Mouse (Mus musculus) midbrain, embryonic 14.5 days (tissue): Measurements from ENCODE around the gene S1pr2. TPM values are rescaled to one million over a fixed set of nuclear protein-coding genes. Genes with fewer than 3 reads are reported as not detected.

Source experiments
- ATAC-seq: fragments of 200-750 bp; cut with Nextera tagmentation; 2 replicates; pipeline ENCODE4 v1.8.0; 2017; ENCODE audit warnings: moderate number of reproducible peaks, moderate library complexity; ENCODE audit not compliant: low FRiP score, low TSS enrichment
- DNase-seq: peaks from one replicate; pipeline ENCODE4 v3.0.0-alpha.2; 2015
- H3K27ac ChIP-seq: fragments of 300-500 bp; sonication (generic); replicated peaks from 2 replicates; pipeline ENCODE4 v1.5.1; 2014; ENCODE audit warnings: mild to moderate bottlenecking, low read depth, low read length, moderate library complexity
- H3K27me3 ChIP-seq: fragments of 300-500 bp; sonication (generic); 2 replicates; pipeline ENCODE4 v1.6.1; 2014; ENCODE audit warnings: low read length, control low read depth, mixed read lengths; ENCODE audit not compliant: control insufficient read depth, insufficient read depth
- H3K36me3 ChIP-seq: fragments of 300-500 bp; sonication (generic); 2 replicates; pipeline ENCODE4 v1.6.1; 2014; ENCODE audit warnings: low read length, control low read depth; ENCODE audit not compliant: control insufficient read depth, insufficient read depth
- H3K4me1 ChIP-seq: fragments of 300-500 bp; sonication (generic); 2 replicates; pipeline ENCODE4 v1.6.1; 2014; ENCODE audit warnings: mild to moderate bottlenecking, antibody characterized with exemption, low read length, control low read depth; ENCODE audit not compliant: control insufficient read depth, insufficient read depth
- H3K4me2 ChIP-seq: fragments of 300-500 bp; sonication (generic); 2 replicates; pipeline ENCODE4 v1.6.1; 2014; ENCODE audit warnings: mild to moderate bottlenecking, low read length, moderate library complexity
- H3K4me3 ChIP-seq: fragments of 300-500 bp; sonication (generic); replicated peaks from 2 replicates; pipeline ENCODE4 v1.5.1; 2014; ENCODE audit warnings: low read depth, low read length
- H3K9ac ChIP-seq: fragments of 300-500 bp; sonication (generic); replicated peaks from 2 replicates; pipeline ENCODE4 v1.6.1; 2014; ENCODE audit warnings: mild to moderate bottlenecking, low read length, moderate library complexity
- H3K9me3 ChIP-seq: fragments of 300-500 bp; sonication (generic); 2 replicates; pipeline ENCODE4 v1.6.1; 2016; ENCODE audit warnings: low read length, control low read depth, mixed read lengths; ENCODE audit not compliant: control insufficient read depth
- WGBS: fragments of 180-500 bp; shearing (Covaris S2); extraction: QIAGEN DNeasy Blood & Tissue Kit; methylation state at CpG from one replicate; pipeline ENCODE4 v1.1.7; 2014; 5-methylcytosine and 5-hydroxymethylcytosine counted together
- polyA plus RNA-seq: library from polyadenylated mRNA; unstranded; fragments of >200 nt; fragmentation: Nextera tagmentation; extraction: Ambion mirVana; gene quantifications from 2 replicates; pipeline ENCODE4 v1.2.1, GENCODE M21; 2014

The S1pr2 gene
- polyA plus RNA-seq, 1 experiment from 2014 or later = 10.8 TPM

GRCm38 (mm10) chr9:20991587-20991986 is 15.0 kb upstream of the S1pr2 start:
- 95% methylated on average over 4 of the region's 4 CpGs for WGBS
- Histone ChIP-seq H3K27ac (no peak overlapping the region), H3K9me3 (no peaks in the 10 kb centered on the region), H3K4me3 (no peak overlapping the region), H3K36me3 (no peaks in the 10 kb centered on the region), H3K27me3 (no peaks in the 10 kb centered on the region), H3K4me2 (no peak overlapping the region), H3K9ac (no peak overlapping the region), H3K4me1 (no peaks in the 10 kb centered on the region)
- DNase-seq (no peak), ATAC-seq (no peak)

GRCm38 (mm10) chr9:20990861-20991260 is 14.3 kb upstream of the S1pr2 start:
- Histone ChIP-seq H3K9ac (peak overlapping the region; percentile 34; the same call in 1 of the 2 replicates), H3K27ac (no peak overlapping the region), H3K4me2 (no peak overlapping the region), H3K9me3 (no peaks in the 10 kb centered on the region), H3K36me3 (no peaks in the 10 kb centered on the region), H3K4me3 (no peak overlapping the region), H3K4me1 (no peaks in the 10 kb centered on the region), H3K27me3 (no peaks in the 10 kb centered on the region)
- no peak for DNase-seq
- WGBS = 4% methylated on average over 10 of the region's 10 CpGs
- ATAC-seq = no peak

- ATAC-seq = no peak
- Histone ChIP-seq H3K36me3 (no peaks in the 10 kb centered on the region), H3K4me2 (no peak overlapping the region), H3K27ac (no peak overlapping the region), H3K27me3 (no peaks in the 10 kb centered on the region), H3K9me3 (no peaks in the 10 kb centered on the region), H3K4me3 (no peak overlapping the region), H3K9ac (no peak overlapping the region), H3K4me1 (no peaks in the 10 kb centered on the region)
- DNase-seq = no peak
- 28% methylated on average over 7 of the region's 7 CpGs for WGBS
These were observed 11.4 kb upstream of the S1pr2 start for GRCm38 (mm10) chr9:20987953-20988352.

- Histone ChIP-seq H3K9ac (no peak overlapping the region), H3K27ac (no peak overlapping the region), H3K27me3 (no peaks in the 10 kb centered on the region), H3K4me3 (no peak overlapping the region), H3K4me1 (no peaks in the 10 kb centered on the region), H3K36me3 (no peaks in the 10 kb centered on the region), H3K4me2 (no peak overlapping the region), H3K9me3 (no peaks in the 10 kb centered on the region)
- no peak for DNase-seq
- no peak for ATAC-seq
- WGBS = 65% methylated on average over 15 of the region's 15 CpGs
These were observed 10.5 kb upstream of the S1pr2 start for GRCm38 (mm10) chr9:20986952-20987686.

GRCm38 (mm10) chr9:20983169-20983568 is 6.6 kb upstream of the S1pr2 start:
- 78% methylated on average over 5 of the region's 5 CpGs for WGBS
- Histone ChIP-seq H3K9ac (no peak overlapping the region), H3K36me3 (no peaks in the 10 kb centered on the region), H3K4me3 (no peak overlapping the region), H3K27ac (no peak overlapping the region), H3K9me3 (no peaks in the 10 kb centered on the region), H3K4me1 (no peaks in the 10 kb centered on the region), H3K27me3 (no peaks in the 10 kb centered on the region), H3K4me2 (no peak overlapping the region)
- no peak for DNase-seq
- ATAC-seq = no peak

GRCm38 (mm10) chr9:20982171-20982570 is 5.6 kb upstream of the S1pr2 start:
- Histone ChIP-seq H3K36me3 (no peaks in the 10 kb centered on the region), H3K9ac (no peak overlapping the region), H3K4me1 (no peaks in the 10 kb centered on the region), H3K27me3 (no peaks in the 10 kb centered on the region), H3K4me3 (no peak overlapping the region), H3K27ac (no peak overlapping the region), H3K4me2 (no peak overlapping the region), H3K9me3 (no peaks in the 10 kb centered on the region)
- DNase-seq = no peak
- ATAC-seq = no peak
- 77% methylated on average over 3 of the region's 3 CpGs for WGBS

- H3K9ac ChIP-seq = no peak overlapping the region
- no peaks in the 10 kb centered on the region for H3K36me3 ChIP-seq
- no peak overlapping the region for H3K4me3 ChIP-seq
- ATAC-seq = no peak
- peaks cover 14% of the 10 kb centered on the region for H3K4me1 ChIP-seq
- DNase-seq = no peak
- WGBS = 86% methylated on average over 7 of the region's 7 CpGs
- no peak overlapping the region for H3K27ac ChIP-seq
- no peak overlapping the region for H3K4me2 ChIP-seq
- no peaks in the 10 kb centered on the region for H3K9me3 ChIP-seq
- no peaks in the 10 kb centered on the region for H3K27me3 ChIP-seq
These were observed 3.2 kb upstream of the S1pr2 start for GRCm38 (mm10) chr9:20979769-20980168.

- ATAC-seq (no peak), DNase-seq (no peak)
- H3K4me2 ChIP-seq = no peak overlapping the region
- H3K9ac ChIP-seq = no peak overlapping the region
- no peaks in the 10 kb centered on the region for H3K9me3 ChIP-seq
- H3K27me3 ChIP-seq = no peaks in the 10 kb centered on the region
- H3K36me3 ChIP-seq = no peaks in the 10 kb centered on the region
- no peak overlapping the region for H3K4me3 ChIP-seq
- H3K27ac ChIP-seq = no peak overlapping the region
- H3K4me1 ChIP-seq = peaks cover 15% of the 10 kb centered on the region
- WGBS = 74% methylated on average over 5 of the region's 5 CpGs
These were observed 2.6 kb upstream of the S1pr2 start for GRCm38 (mm10) chr9:20979181-20979580.

GRCm38 (mm10) chr9:20978409-20979095 is 2.0 kb upstream of the S1pr2 start:
- ATAC-seq (no peak), DNase-seq (no peak)
- H3K4me3 ChIP-seq = no peak overlapping the region
- no peak overlapping the region for H3K27ac ChIP-seq
- no peaks in the 10 kb centered on the region for H3K9me3 ChIP-seq
- no peak overlapping the region for H3K9ac ChIP-seq
- no peak overlapping the region for H3K4me2 ChIP-seq
- no peaks in the 10 kb centered on the region for H3K36me3 ChIP-seq
- 62% methylated on average over 10 of the region's 10 CpGs for WGBS
- peaks cover 15% of the 10 kb centered on the region for H3K4me1 ChIP-seq
- no peaks in the 10 kb centered on the region for H3K27me3 ChIP-seq
